Mouse (Mus musculus) left cerebral cortex, adult 6 months (tissue): ENCODE measurements around the gene Adamts2. TPM values are rescaled to one million over a fixed set of nuclear protein-coding genes. Genes with fewer than 3 reads are reported as not detected.

Experiments
- long read RNA-seq, 2 experiments: library from polyadenylated mRNA; unstranded; transcript quantifications; one replicate each; pipeline ENCODE4 v2.0.0; 2019 to 2020
- polyA plus RNA-seq: library from polyadenylated mRNA; unstranded; fragments of <200 nt; fragmentation: Nextera tagmentation; gene quantifications from 2 replicates; pipeline ENCODE4 v1.2.3, GENCODE M21; 2021

Adamts2 gene
- polyA plus RNA-seq = 1.3 and 2.4 TPM in 2 replicates
- long read RNA-seq, experiment 1, full-length matches to known transcripts = 1 of 9 reads
- long read RNA-seq, experiment 1, partial matches to known transcripts = 6 of 9 reads
- long read RNA-seq, experiment 1, other reads (novel, unspliced or antisense) = 2 of 9 reads
- long read RNA-seq, experiment 2, partial matches to known transcripts = 0 of 1 reads
- long read RNA-seq, experiment 2, other reads (novel, unspliced or antisense) = 1 of 1 reads

DNA sequence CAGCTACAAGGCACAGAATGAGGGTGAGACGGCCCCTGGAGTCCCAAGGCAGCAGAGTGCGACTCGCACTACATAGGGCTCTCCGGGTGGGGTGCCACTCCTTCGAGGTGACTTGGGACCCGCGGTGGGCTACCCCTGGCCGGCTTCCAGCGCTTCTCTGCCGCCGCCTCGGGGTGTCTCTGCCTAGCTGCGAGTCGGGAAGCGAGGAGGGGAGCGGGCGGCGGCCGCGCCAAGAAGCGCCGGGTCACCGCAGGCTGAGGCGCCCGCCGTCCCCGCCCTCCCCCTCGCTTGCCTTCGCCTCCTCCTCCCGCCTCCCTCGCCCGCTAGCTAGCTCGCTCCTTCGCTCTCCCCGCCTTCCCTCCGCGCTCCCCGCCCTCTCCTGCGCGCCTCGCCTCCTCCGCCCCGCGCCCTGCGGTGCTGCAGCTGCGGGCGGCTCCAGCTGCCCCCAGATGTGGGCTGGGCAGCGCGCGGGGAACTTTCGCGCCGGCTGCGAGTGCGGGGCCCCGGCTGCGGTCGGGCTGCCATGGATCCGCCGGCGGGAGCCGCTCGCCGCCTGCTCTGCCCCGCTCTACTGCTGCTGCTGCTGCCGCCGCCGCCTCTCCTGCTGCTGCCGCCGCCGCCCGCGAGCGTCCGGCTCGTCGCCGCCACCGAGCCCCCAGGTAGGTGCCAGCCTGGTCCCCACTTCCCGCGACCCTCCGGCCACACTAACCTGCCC, at the start of gene Adamts2:
Adamts2 (plus strand) TSS at position 444 of the 715 bp plus-strand sequence.

GRCm38 (mm10) chr11:50827010-50827953, 225.4 kb downstream of the Adamts2 start, which contains the start of gene Zfp354c:
Gene Zfp354c (minus strand): TSS chr11:50827724.

GRCm38 (mm10) chr11:50841023-50841735, 239.3 kb downstream of the Adamts2 start, which contains the start of gene Zfp879:
Gene Zfp879 (minus strand): TSS chr11:50841552.

DNA sequence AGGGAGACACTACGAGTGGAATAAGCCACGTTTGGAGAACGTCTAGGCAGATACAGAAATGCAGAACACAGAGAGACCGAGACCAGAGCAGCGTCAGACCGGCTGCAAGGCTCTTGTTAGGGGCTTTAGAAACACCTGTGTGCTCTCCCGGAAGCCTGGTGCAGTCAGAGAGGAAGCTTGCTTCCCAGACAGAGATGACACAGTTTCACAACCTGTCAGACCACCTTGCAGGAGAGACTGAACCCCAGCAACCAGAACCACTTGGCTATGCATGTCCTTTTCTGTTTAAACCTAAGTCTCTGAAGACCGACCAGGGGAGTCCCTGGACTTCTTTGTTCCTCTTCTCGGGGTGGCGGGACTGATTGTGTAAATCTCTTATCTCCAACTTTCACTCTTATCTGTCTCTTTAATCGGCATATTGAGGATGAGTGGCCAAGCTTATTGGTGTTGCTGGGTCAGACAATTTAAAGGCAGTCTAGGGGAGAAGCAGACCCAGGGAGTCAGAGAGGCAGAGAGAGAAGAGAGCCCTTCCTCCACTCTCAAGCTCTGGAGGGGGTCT, 248.4 kb downstream of the Adamts2 start, which contains the start of gene Grm6:
Grm6 (plus strand) TSS at position 509 of the 559 bp plus-strand sequence.

Other genes starting within 250 kb of the Adamts2 start
- 0.93 and 1.0 TPM in 2 replicates for gene Cby3, start 247.6 kb upstream of the Adamts2 start, polyA plus RNA-seq
- gene Hnrnph1, start 225.1 kb upstream of the Adamts2 start, polyA plus RNA-seq = 35.4 and 45.9 TPM in 2 replicates
- gene Rufy1, start 171.0 kb upstream of the Adamts2 start, polyA plus RNA-seq = 19.1 and 21.9 TPM in 2 replicates
- gene Zfp354c, start 225.6 kb downstream of the Adamts2 start, polyA plus RNA-seq = 8.1 and 9.9 TPM in 2 replicates
- 0.97 and 1.4 TPM in 2 replicates for gene Zfp879, start 239.5 kb downstream of the Adamts2 start, polyA plus RNA-seq
- not detected in 2 replicates for gene Grm6, start 248.6 kb downstream of the Adamts2 start, polyA plus RNA-seq